Mouse (Mus musculus) cerebellum, postnatal 14 days (tissue): ENCODE measurements around the gene Gm21788.
"Not testable (repeated sequence)": the region's sequence is repeated elsewhere in the genome, so short reads cannot be mapped to it uniquely, and the experiment has no call there.

Source experiments
- DNase-seq, 2 experiments: peaks; one replicate each; pipeline ENCODE4 v3.0.0; 2021; ENCODE audit warnings: mixed read lengths in 2 of 2

The Gm21788 gene

DNA sequence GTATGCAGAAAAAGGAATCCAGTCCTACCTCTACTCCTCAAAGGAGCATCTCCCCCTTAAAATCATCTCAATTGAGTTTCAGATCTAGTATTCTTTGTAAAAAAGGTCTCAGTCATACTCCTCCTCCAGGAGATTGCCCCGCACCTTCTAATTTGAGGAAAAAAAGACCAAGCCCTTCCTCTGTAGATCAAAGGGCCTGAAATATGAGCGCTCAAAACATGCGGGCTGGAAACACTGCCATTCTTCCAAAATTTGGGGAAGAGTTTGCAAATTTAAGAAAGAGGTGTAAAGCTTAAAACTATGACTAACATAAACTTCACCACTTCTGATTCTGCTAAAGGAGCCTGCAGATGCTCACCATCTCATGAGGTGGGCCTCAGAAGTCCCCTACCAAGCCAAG lies at the start of gene Gm21788:
TSS of gene Gm21788 (plus strand) at position 301 of the 400 bp plus-strand sequence.
- DNase-seq: not testable (repeated sequence)
